ENCODE assay signal across 10 mouse cellular contexts in the genomic region with DNA sequence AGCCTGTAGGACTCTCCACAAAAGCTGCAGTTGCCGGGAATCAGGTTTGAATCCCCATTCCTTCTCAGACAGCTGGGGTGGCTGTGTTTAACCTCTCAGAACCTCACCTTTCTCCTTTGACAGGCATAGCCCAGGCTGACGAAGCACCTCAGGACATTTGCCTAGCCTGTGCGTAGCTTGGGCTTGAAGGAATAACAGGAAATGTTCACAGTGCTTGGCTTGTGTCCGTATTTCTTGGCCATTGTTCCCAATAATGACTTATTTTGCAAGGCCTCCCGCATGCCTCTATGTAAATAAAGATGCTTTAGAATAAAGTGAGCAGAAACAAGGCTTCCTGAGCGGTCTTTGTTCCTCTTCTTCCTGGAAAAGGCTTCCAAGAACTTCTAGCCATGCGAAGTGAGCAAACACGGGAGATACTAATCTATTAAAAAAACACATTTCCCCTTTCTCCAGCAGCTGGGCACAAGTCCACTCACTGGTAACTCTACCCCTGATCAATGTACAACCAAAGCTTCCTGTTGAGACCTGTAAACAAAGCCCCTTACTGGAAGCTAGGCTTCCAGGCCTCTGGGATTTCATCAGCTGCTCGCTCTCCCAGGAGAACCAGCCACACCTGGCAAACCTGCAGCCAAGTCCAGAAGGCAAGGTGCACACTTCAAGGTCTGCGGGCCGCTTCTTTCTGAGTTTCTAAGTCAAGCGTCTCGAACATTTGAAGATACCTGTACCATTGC. TPM values are rescaled to one million over a fixed set of nuclear protein-coding genes. Genes with fewer than 3 reads are reported as not detected.
DNase-seq lines count a peak whose midpoint lies in the region; ATAC-seq and TF ChIP-seq lines count a peak whose summit lies in the region.
"Had no signal": no experiment of that assay in that cellular context is flagged by ENCODE, and none has a peak within 500 bp of the region (broad histone marks: within the 10 kb centered on the region; RNA-seq: fewer than 3 reads in every experiment).

No protein-coding gene starts in this region.

- H3K27me3 ChIP-seq in G1E (ENCODE audit: insufficient read depth, low read length) = no peaks in the 10 kb centered on the region
- H3K27me3 ChIP-seq in liver, embryonic 16.5 days (ENCODE audit: control insufficient read depth, insufficient read depth, low read depth, low read length) = no peaks in the 10 kb centered on the region
- H3K27me3 ChIP-seq: hindbrain, embryonic 15.5 days had no signal

- peaks cover 2% of the 10 kb centered on the region; the same call in 1 of the 2 replicates for H3K9me3 ChIP-seq in G1E (replicated peaks)
- H3K9me3 ChIP-seq in liver, embryonic 16.5 days (replicated peaks; ENCODE audit: control insufficient read depth, low read length) = no peaks in the 10 kb centered on the region
- H3K9me3 ChIP-seq: hindbrain, embryonic 15.5 days had no signal

- peaks cover 8% of the 10 kb centered on the region for H3K36me3 ChIP-seq in G1E (replicated peaks)
- no peaks in the 10 kb centered on the region for H3K36me3 ChIP-seq in liver, embryonic 16.5 days (ENCODE audit: control insufficient read depth, insufficient read depth)
- H3K36me3 ChIP-seq: hindbrain, embryonic 15.5 days had no signal

- WGBS in liver, embryonic 16.5 days (ENCODE audit: insufficient replicate concordance) = 47% methylated on average over 13 of the region's 13 CpGs

- intact Hi-C loops in gastrocnemius, adult 2 months (cut with DNase I) = no loop called here

- DNase-seq in gastrocnemius, adult 2 months = no peak
- DNase-seq in gastrocnemius, adult 8-10 months (ENCODE audit: low spot score in 2 of 2) = no peak
- peak; percentile 51 for DNase-seq in G1E (ENCODE audit: low spot score)
- peak; percentile 75 for DNase-seq in kidney, adult 9 months
- no peak for DNase-seq in urinary bladder, adult 18-20 months (ENCODE audit: low spot score in 2 of 2)
- DNase-seq in adrenal gland, postnatal 36 days = no peak
- no peak for DNase-seq in spleen, postnatal 4 days (ENCODE audit: low spot score in 2 of 2)

- no peak for TF ChIP-seq CTCF in gastrocnemius, adult 2 months (IDR thresholded peaks at IDR 0.05)
- no peak for TF ChIP-seq CTCF in G1E (IDR thresholded peaks at IDR 0.05; ENCODE audit: low read depth, low read length)

- ATAC-seq in G1E (ENCODE audit: extremely low read depth, insufficient number of reproducible peaks, low FRiP score, poor library complexity, severe bottlenecking) = peak; percentile 57
- peak; percentile 68 for ATAC-seq in liver, embryonic 16.5 days (ENCODE audit: low read depth)

- H3K9ac ChIP-seq in liver, embryonic 16.5 days (ENCODE audit: low read depth, low read length) = no peak overlapping the region
- H3K9ac ChIP-seq: hindbrain, embryonic 15.5 days had no signal

- peaks cover 62% of the 10 kb centered on the region for H3K4me1 ChIP-seq in G1E (ENCODE audit: insufficient read depth, low read depth, low read length)
- H3K4me1 ChIP-seq in liver, embryonic 16.5 days (ENCODE audit: control insufficient read depth, low read depth, low read length) = peaks cover 18% of the 10 kb centered on the region
- H3K4me1 ChIP-seq: hindbrain, embryonic 15.5 days had no signal

- H3K4me3 ChIP-seq in gastrocnemius, adult 2 months = no peak overlapping the region
- no peak overlapping the region; the same call in 1 of the 2 replicates for H3K4me3 ChIP-seq in G1E (ENCODE audit: low read depth, low read length)
- no peak overlapping the region for H3K4me3 ChIP-seq in liver, embryonic 16.5 days (ENCODE audit: low read depth, low read length)
- H3K4me3 ChIP-seq: hindbrain, embryonic 15.5 days; myocyte had no signal

- peak overlapping the region; percentile 28 for H3K4me2 ChIP-seq in liver, embryonic 16.5 days (ENCODE audit: low read depth, low read length)
- H3K4me2 ChIP-seq: hindbrain, embryonic 15.5 days had no signal

- H3K27ac ChIP-seq in gastrocnemius, adult 2 months = peak overlapping the region; percentile 50
- H3K27ac ChIP-seq in liver, embryonic 16.5 days (ENCODE audit: low read length) = peak overlapping the region; percentile 78
- H3K27ac ChIP-seq: hindbrain, embryonic 15.5 days had no signal

RNA-seq across cellular contexts. Expression of a gene that starts 21.4 kb away (rescaled TPM):
- total RNA-seq in gastrocnemius, adult 2 months (2021) = 10 to 100 TPM; 64.5 to 70.5 TPM
- total RNA-seq in gastrocnemius, adult 8-10 months (2022) = 100 to 1,000 TPM in 1 of 4 experiments, 10 to 100 TPM in 3; 57.4 to 110 (median 72.7) TPM
- total RNA-seq in G1E (2014; fragmentation: Nextera tagmentation) (164 and 185 TPM in 2 replicates), G1E (2017) (125 TPM in 2 replicates)
- polyA plus RNA-seq in G1E (2012) = 50.6 and 66.6 TPM in 2 replicates
- polyA plus RNA-seq in liver, embryonic 16.5 days (2015; fragmentation: Nextera tagmentation; extraction: Ambion mirVana) = 105 and 116 TPM in 2 replicates
- total RNA-seq in adrenal gland, postnatal 36 days (2021) = 100 to 1,000 TPM; 199 to 215 TPM

RNA-seq across cellular contexts. Expression of a gene that starts 42.9 kb away (rescaled TPM):
- total RNA-seq in gastrocnemius, adult 2 months (2021) = 10 to 100 TPM; 16.3 to 30.0 TPM
- total RNA-seq in gastrocnemius, adult 8-10 months (2022) = 10 to 100 TPM; 19.2 to 27.7 (median 24.0) TPM
- total RNA-seq in G1E (2014; fragmentation: Nextera tagmentation) = 31.8 and 35.5 TPM in 2 replicates
- 57.1 and 58.5 TPM in 2 replicates for total RNA-seq in G1E (2017)
- 11.5 and 12.6 TPM in 2 replicates for polyA plus RNA-seq in G1E (2012)
- 6.8 and 7.5 TPM in 2 replicates for polyA plus RNA-seq in liver, embryonic 16.5 days (2015; fragmentation: Nextera tagmentation; extraction: Ambion mirVana)
- total RNA-seq in adrenal gland, postnatal 36 days (2021) = 10 to 100 TPM; 33.7 to 37.5 TPM

RNA-seq across cellular contexts. Expression of a gene that starts 54.4 kb away (rescaled TPM):
- 1 to 10 TPM; 5.7 to 6.9 TPM for total RNA-seq in gastrocnemius, adult 2 months (2021)
- 1 to 10 TPM; 5.4 to 6.7 (median 6.3) TPM for total RNA-seq in gastrocnemius, adult 8-10 months (2022)
- total RNA-seq in G1E (2014; fragmentation: Nextera tagmentation) (7.7 and 11.0 TPM in 2 replicates), G1E (2017) (2.1 TPM in 2 replicates)
- polyA plus RNA-seq in G1E (2012) = 2.7 and 3.1 TPM in 2 replicates
- polyA plus RNA-seq in liver, embryonic 16.5 days (2015; fragmentation: Nextera tagmentation; extraction: Ambion mirVana) = 2.9 and 3.1 TPM in 2 replicates
- total RNA-seq in adrenal gland, postnatal 36 days (2021) = 10 to 100 TPM; 28.8 to 35.8 TPM

Comparison
In these comparisons a context has a peak if more than half of its experiments do, and no peak if none do; other contexts are left out.
1. DNase-seq: peak in G1E (single experiment) and kidney, adult 9 months (single experiment); none in gastrocnemius, adult 2 months (single experiment), gastrocnemius, adult 8-10 months (0 of 2), urinary bladder, adult 18-20 months (0 of 2), adrenal gland, postnatal 36 days (0 of 2) and spleen, postnatal 4 days (0 of 2).